Mouse (Mus musculus) stomach, postnatal 0 days (tissue): Measurements from ENCODE around the gene Gm28372.

Source experiments
- CTCF ChIP-seq: IDR thresholded peaks from 2 replicates; pipeline ENCODE4 v1.5.1; 2016; ENCODE audit warnings: antibody characterized with exemption, low read depth, mild to moderate bottlenecking, moderate library complexity
- EP300 ChIP-seq: optimal IDR thresholded peaks from 2 replicates; pipeline ENCODE3; 2016; ENCODE audit warnings: antibody characterized with exemption

GRCm38 (mm10) chr2:130374951-130375350, 30.1 kb upstream of the Gm28372 start:
- no peak for TF ChIP-seq CTCF
- no peak for TF ChIP-seq EP300
